Mouse (Mus musculus): ENCODE data around the gene Pccb.

Gene Pccb
- long read RNA-seq, experiment 1, transcript Pccb-201 (15 exons, 2,320 nt): major isoform, 62 of 74 reads
- long read RNA-seq, experiment 1, partial matches to known transcripts: 5 of 74 reads
- long read RNA-seq, experiment 1, other reads (novel, unspliced or antisense): 7 of 74 reads
- long read RNA-seq, experiment 2, transcript Pccb-201 (15 exons, 2,320 nt): major isoform, 33 of 40 reads
- long read RNA-seq, experiment 2, partial matches to known transcripts: 5 of 40 reads
- long read RNA-seq, experiment 2, other reads (novel, unspliced or antisense): 2 of 40 reads

DNA sequence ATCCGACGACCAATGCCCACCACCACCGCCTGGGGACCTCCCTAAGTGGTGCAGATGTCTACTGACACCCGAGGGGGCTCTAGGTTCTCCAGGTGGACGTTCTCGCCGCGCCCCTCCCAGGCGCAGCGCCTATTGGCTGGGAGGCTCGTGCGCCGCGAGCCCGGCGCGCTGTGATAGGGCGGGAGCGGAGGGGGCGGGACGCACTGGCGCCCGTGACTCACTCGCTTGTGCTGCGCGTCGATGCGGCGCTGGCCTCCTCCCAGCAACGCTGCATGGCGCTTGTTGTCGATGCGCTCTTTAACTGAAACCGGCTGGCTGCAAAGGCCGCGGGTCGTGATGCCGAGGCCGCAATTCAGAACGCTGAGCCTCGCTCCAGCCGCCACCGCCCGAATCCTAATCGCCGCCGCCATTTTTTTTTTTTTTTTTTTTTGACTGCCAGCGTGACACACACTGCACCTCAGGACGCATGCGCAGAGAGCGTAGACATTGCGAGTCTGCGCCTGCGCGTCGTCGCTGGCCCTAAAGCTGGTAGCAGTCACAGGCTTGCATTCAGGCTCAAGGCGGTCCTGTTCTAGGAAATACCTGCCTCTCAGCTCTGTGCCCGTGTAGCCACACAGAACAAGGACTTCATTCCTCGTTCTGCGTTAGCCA is at the start of gene Pccb:
Pccb (minus strand) TSS at position 451 of the 651 bp plus-strand sequence.
- intact Hi-C loops (cut with DNase I): loop anchor here (5.0 kb wide), 1 partner anchor 38 kb away; the partner anchor contains the start of gene Msl2

DNA sequence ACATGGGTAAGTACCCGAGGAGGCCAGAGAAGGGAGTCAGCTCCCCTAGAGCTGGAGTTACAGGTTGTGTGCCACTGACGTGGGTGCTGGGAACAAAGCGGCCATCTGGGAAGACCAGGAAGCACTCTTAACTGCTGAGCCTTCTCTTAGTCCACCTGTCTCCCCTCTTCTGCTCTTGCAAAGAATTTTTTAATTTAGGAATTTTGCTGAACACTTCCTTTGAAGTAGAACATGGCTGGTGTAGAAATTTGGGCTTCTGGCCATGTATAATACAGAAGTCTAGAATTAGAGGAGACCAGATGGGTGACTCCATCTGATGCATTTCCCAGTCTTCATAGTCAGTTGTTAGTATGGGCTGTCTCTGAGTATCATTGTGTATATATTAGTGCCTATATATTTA is 49.0 kb upstream of the Pccb start:
- intact Hi-C loops (cut with DNase I): no loop called here

DNA sequence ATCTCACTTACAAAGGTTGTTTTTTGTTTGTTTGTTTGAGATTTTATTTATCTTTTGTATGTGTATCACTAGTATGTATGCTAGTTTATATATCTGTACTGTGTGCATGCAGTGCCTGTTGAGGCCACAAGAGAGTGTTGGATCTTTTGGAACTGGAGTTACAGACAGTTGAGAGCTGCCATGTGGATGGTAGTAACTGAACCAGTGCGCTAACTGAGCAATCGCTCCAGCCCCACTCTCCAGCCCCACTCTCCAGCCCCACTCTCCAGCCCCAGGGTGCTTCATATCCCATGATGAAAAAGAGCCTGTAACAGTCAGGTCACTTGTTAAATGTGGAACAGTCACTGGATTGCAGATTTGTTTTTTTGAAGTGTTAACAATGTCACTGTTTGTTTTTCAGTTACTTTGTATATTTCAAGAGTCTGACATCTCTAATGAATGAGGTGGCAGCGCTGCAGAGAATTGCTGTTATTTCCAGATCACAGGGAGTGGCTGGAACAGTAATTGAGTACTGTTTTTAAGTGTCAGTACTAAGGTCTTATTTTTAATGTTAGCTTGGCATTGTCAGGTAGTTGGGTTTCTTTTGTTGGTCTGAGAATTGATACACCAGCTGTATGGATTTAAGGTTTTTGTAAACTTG is 45.5 kb upstream of the Pccb start:
- intact Hi-C loops (cut with DNase I): no loop called here

DNA sequence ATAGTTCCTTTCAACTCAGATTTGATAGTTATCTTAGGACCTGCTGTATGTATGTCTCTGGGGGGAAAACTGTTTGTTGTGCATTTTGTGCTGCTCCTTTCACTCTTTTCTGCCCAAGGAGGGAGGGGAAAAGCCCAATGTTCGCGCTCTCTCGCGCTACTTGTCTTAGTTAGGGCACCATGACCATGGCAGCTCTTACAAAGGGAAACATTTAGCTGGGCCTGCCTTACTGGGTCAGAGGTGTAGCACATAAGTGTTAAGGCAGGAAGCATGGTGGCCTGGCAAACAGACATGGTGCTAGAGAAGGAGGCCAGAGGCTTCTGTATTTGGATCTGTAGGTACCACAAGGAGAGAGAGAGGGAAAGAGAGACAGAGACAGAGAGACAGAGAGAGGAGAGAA is 43.9 kb upstream of the Pccb start:
- intact Hi-C loops (cut with DNase I): loop anchor here (10.0 kb wide), 1 partner anchor 434 kb away; no protein-coding TSS in a partner anchor

DNA sequence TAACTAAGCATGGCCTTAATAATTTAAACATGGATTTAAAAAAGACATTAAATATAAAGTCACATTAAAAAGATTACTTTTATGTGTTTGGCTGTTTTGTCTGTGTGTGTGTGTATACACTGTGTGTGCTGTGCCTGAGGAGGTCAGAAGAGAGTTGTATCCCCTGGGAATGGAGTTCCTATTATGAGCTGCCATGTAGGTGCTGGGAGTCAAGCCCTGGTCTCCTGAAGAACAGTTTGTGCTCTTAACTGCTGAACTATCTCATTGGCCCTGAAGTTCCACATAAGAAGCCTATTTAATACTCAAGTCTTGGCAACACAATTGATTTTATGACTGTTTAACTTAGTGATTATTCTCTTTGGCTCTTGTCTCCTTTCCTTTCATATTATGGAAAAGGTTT is 42.8 kb upstream of the Pccb start:
- intact Hi-C loops (cut with DNase I): loop anchor here (10.0 kb wide), 1 partner anchor 433 kb away; no protein-coding TSS in a partner anchor

DNA sequence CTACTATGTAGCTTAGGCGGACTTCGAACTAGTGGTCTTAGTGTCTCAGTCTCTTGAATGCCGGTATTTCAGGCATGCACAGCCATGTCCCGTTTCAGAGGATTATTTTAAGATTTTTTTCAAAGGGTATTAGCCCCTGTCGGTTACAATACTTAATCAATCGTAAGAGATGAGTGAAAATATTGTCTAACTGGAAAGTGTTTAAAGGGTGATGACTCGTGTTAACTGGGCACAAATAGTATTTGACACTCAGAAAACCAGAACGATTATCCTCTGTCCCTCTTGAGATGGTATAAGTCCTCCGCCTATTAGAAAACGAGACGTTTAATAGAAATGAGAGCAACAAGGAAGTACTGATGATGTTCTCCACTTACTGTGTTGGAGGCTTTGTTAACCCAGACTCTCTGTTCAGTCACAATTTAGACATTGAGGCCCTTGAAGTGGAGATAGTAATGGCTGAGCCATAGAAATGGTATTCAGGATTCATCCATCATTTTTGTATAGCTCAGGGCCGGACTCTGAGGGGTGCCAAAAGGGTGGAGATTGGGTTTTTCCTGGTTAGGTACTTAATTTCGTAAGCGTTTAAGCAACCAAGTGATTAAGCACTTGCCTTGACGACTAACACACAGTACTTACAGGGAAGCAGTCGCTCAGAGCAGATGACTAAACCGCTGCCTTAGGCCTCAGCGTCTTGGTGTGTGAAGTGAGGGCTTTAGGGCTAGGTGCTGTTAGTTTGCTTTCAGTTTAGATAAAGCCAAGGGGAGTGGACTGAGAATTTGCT is 41.6 kb upstream of the Pccb start:
- intact Hi-C loops (cut with DNase I): loop anchor here (10.0 kb wide), 1 partner anchor 431 kb away; no protein-coding TSS in a partner anchor

DNA sequence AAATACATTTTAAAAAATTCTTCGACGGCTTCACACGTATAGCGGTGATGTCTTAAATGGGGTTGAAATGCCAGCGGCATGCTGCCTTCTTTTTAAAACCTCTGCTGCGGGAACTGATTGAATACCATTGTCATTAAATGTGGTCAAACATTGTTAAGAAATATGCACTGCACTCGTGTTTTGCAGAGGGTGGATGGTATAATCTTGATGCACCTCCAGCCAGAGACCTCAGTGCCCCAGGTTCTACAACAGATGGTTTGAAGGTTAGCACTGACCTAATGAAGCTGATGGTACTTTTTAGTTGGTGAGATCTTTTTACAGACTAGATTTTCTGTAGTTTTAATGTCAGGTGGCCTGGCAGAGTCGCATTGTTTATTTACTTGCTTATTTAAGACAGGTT is 41.0 kb upstream of the Pccb start:
- intact Hi-C loops (cut with DNase I): loop anchor here (10.0 kb wide), 1 partner anchor 431 kb away; no protein-coding TSS in a partner anchor

DNA sequence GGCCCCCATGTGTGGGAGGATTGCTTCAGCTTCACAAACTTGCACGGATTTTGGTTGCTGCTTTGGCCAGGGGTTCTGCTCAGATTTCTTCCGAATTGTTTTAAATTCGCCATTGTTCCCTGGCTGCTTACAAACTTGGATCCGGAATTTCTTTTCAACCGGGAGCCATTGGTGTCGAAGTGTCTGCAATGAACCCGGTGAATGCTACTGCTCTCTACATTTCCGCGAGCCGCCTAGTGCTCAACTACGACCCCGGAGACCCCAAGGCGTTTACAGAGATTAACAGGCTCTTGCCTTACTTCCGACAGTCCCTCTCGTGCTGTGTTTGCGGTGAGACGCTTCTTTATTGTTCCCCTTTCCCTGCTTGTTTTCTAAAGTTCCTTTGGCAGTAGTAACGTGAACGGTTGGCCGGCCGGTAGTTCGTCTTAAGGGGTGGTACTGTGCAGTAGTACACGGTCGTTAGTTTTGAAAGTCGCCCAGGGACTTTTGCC is 40.4 kb upstream of the Pccb start:
- intact Hi-C loops (cut with DNase I): loop anchor here (10.0 kb wide), 1 partner anchor 430 kb away; no protein-coding TSS in a partner anchor

DNA sequence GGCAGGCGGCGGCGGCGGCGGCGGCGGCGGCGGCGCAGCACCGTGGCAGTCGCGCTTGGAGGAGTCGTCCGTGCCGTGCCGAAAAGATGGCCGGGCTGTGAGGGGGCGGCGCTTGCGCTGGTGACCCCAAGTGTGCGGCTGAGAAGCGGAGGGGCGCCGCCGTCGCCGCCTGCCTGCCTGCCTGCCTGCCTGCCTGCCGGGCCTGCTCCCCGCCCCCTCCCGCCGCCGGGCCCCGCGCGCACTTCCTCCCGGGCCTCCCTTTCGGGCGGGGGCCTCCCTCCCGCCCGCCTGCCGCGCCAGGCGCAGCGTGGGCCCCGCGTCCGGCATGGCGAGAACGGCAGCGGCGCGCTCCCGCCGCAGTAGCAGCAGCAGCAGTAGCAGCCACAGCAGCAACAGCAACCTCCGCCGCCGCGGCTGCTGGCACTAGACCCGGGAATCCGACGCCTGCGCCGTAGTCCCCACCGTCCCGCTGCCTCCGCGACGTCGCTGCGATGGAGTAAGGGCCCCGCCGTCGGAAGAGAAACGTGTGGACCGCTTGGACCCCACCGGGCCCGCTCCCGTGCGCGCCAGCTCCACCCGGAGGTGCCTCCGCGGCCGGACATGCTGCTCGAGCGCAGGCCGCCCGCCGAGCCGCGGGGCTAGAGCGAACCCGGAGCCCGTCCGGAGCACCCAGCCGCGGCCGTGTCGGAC is 39.8 kb upstream of the Pccb start:
- intact Hi-C loops (cut with DNase I): loop anchor here (5.0 to 10.0 kb wide), 2 partner anchors 37 to 430 kb away; no protein-coding TSS in a partner anchor

DNA sequence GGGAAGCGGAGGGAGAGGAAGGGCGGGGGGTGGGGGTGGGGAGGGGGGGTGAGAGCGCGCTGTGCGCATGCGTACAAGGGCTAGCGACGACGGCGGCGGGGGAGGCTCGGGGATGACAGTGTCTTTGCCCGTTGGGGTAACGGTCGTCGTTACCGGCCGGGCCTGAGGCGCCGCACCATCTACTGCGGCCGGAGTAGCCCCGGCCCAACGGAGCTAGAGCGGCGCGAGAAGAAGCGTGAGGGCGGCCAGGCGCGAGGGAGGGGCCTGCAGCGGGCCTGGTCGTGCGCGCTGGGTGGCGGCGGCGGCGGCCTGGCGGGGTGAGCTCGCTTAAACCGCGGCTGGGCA is 39.3 kb upstream of the Pccb start, which contains the start of gene Msl2:
Msl2 (plus strand) TSS at position 115 of the 345 bp plus-strand sequence.
- intact Hi-C loops (cut with DNase I): loop anchor here (5.0 to 10.0 kb wide), 2 partner anchors 37 to 429 kb away; no protein-coding TSS in a partner anchor

DNA sequence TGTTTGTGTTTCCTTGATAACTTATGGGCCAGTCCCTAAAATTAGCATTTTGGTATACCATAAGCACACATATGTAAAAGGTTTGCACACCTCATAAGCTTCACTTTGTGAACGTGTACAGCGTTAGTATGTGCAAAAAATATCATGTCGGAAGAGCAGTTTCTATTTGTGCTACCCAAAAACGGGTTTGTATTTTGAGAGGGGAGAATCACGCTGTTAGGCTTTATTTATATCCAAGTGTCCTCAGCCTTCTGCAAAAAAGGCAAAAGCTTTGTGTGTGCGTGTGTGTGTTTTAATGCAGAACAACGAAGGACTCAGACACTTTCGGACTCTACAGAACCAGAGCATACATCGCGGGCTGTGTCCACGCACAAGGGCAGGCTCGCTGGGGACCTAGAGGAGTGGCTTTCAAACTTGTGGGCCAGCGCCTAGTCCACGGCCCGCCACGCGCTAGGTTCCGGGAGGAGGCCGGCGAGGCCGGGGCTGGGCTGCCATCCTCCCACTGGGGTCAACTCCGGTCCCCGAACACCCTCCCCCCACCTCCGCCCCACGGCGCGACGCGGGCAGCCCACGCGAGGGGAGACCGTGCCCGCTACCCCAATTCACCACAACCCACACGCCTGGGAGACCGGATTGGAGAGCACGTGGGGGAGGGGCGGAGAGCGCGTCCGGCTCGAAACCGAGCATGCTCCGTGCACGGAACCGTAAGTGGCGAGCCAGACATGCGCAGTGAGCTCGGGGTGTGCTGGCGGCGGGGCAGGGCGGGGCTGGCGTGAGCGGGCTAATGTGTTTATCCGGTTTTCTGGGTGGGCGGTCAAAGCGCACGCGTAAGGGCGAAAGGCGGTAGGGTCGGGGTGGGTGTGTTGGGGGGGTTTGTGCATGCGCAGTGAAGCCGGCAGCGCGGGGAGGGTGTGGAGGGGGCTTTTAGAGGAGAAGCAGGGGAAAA is 38.6 kb upstream of the Pccb start:
- intact Hi-C loops (cut with DNase I): loop anchor here (5.0 to 10.0 kb wide), 2 partner anchors 36 to 429 kb away; no protein-coding TSS in a partner anchor

DNA sequence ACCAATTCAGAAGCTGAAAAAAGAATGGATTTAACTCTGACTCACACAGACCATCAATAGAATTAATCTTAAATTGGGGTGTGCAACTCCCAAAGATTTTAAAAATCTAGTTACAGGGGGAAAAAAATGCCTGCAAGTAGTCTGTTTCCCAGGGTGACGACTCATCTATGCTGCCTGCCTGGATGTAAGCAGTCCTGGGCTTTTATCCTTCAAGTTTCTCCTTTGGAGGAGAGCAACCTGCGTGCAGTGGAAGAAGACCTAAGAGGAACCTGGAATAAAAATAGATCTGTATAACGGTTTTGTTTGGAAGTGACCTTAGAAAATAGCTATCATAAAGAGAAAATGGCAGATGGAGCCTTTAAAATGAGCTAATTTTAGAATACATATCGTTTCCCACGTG is 37.8 kb upstream of the Pccb start:
- intact Hi-C loops (cut with DNase I): loop anchor here (5.0 to 10.0 kb wide), 2 partner anchors 35 to 428 kb away; no protein-coding TSS in a partner anchor

DNA sequence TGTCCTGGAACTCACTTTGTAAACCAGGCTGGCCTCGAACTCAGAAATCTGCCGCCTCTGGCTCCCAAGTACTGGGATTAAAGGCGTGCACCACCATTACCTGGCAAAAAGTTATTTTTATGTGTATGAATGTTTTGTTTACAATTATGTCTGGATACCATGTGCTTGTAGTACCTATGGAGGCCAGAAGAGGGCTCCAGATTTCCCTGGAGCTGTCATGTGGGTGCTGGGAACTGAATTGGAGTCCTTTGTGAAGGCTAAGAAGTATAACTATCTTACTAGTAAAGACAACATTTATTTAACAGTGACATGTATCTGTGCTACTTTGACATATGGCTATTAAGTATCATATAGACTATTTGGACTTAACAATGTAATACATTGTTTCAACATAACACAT is 35.1 kb upstream of the Pccb start:
- intact Hi-C loops (cut with DNase I): loop anchor here (5.0 to 10.0 kb wide), 2 partner anchors 32 to 425 kb away; no protein-coding TSS in a partner anchor

DNA sequence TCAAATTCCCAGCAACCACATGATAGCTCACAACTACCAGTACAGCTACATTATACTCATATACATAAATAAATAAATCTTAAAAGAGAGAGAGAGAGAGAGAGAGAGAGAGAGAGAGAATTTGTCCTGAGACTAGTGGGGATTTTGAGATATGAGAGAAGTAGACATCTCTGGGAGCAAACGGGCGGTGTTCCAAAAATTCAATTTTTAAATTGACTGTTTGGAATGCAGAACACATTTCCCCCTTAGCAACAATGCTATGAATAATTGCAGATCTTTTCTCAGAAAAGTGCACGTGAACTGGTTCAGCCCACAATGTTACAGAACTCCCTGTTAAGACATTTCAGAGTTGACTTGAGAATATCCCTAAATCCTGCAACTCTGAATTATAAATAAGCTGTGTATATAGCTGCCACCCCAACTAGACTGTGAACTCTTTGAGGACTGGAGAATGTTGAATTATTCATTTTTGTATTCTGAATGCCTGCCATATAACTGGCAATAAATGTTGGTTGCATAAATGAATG is 30.4 kb upstream of the Pccb start:
- intact Hi-C loops (cut with DNase I): no loop called here

DNA sequence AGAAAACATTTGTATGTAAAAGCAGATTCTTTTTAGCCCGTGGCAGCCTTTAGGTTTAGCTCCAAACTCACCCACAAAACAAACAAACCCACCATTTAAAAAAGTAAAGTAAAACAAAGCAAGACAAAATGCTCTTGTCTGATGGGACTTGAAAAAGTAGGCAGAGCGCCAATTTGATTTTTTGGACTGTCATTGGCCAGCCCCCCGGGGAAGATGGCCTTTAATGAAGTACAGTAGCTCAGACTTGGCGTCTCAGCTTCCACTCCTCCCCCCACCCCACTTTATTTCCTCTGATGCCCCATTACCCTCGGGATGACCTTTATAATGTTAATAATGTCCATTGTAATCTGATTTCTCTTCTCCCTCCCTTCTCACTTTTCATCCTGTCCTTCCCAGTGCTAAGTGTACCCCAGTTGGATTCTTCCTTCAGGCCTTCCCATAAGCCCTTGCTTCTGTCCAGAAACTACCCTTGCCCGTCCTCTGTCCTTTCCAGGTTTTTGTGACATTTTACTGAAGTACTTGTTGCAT is 27.6 kb upstream of the Pccb start:
- intact Hi-C loops (cut with DNase I): no loop called here

DNA sequence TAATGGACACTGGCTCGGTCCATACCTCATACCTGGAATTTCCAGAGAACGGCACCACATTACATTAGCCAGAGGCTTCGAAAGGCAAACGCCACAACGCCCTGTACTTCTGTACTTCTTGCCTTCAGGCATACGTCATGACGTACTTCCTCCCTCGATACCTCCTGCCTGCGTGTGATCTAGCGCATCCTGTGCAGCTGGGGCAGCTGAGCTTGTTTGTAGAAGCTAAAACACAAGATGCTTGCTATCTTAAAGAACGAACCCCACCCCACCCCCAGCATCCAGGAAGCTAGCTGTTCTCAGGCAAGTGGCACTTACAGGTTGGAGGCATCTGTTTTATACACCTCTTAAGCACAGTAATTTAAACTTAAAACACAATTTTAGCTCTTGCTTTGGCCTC is 26.3 kb upstream of the Pccb start:
- intact Hi-C loops (cut with DNase I): no loop called here

DNA sequence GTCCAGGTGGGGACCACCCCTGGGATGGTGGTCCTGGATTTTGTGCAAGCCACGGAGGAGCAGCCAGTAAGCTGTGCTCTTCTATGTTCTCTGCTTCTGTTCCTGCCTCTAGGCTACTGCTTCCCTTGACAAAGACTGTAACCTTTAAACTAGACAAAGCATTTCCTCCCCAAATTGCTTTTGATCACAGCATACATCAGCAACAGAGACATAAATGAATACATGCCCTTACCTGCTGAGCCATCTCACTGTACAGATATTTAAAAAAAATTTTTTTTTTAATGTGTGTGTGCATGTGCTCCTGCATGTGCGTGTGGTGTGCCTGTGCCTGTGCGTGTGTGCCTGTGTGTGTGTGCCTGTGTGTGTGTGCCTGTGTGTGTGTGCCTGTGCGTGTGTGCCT is 22.5 kb upstream of the Pccb start:
- intact Hi-C loops (cut with DNase I): no loop called here

DNA sequence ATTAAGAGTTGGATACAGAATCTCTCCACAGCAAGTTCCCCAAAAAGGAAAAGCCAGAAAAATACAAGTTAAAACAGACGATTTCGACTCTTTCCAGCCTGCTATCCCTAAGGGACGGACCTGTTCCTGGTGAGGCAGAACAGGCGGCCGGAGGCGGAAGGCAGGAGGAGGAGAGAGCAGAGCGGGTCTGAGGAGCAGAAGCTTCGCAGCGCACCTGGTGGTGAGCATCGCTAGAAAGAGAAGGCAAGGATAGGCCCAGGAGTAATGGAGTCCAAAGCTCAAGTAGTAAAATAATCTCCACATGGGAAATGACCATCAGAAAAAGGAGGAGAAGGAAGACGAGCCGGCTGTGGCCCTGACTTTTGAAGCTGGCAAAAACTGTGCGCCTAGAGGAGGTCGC is 18.6 kb upstream of the Pccb start:
- intact Hi-C loops (cut with DNase I): no loop called here

DNA sequence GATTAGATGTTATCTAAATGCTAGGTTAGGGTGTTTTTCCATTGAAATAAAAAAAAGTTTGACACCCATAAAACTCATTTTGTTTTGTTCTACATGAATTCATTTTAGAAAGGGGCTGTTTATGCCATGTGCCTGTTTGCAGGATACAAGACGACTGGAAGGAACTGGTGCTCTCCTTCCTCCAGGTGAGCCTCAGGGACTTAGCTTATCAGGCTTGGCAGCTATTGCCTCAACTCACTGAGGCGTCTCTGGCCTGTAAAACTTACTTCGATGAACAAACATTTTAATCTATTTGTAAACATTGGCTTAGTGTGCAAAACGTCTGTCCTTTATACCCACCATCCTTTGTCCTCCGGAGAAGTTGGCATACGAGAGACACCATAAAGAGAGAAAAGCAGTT is 18.0 kb upstream of the Pccb start:
- intact Hi-C loops (cut with DNase I): no loop called here

All from adrenal gland (tissue).